Mouse (Mus musculus) intestine, embryonic 16.5 days (tissue): ENCODE data around the gene Egfem1. TPM values are rescaled to one million over a fixed set of nuclear protein-coding genes. Genes with fewer than 3 reads are reported as not detected.

Experiments
- microRNA counts: library from miRNA; unstranded; fragments of <30 nt; microRNA quantifications from one replicate; lab custom pipeline; 2016
- microRNA-seq: library from miRNA; unstranded; fragments of <30 nt; microRNA quantifications from one replicate; pipeline ENCODE4, GENCODE M21; 2016
- polyA plus RNA-seq: library from polyadenylated mRNA; unstranded; fragments of >200 nt; fragmentation: Nextera tagmentation; extraction: Ambion mirVana; gene quantifications from 2 replicates; pipeline ENCODE4 v1.2.1, GENCODE M21; 2015

The Egfem1 gene
- polyA plus RNA-seq, 1 experiment from 2014 or later: 0.33 TPM

MicroRNAs within 50 kb of the gene (microRNA counts, 519-probe panel; counts per million panel counts)
- 1,689 counts per million, percentile 23 among the panel's probes with 10 or more counts for microRNA mmu-miR-551b (lab: Ali Mortazavi, UCI)

Small RNA genes within 50 kb of the gene (microRNA-seq; reads per million reads assigned to microRNA genes)
- not detected for gene Mir21b
- gene Mir551b: 1.1 reads per million

Other genes with a start within 250 kb of the Egfem1 start
- gene Gm1527, start 189.4 kb upstream of the Egfem1 start, polyA plus RNA-seq: not detected in 2 replicates